Mouse (Mus musculus): ENCODE measurements around the gene Cox5a.

GRCm38 (mm10) chr9:57485774-57486173 lies 35.3 kb upstream of the Cox5a start:
- TF ChIP-seq TAL1 (conservative IDR thresholded peaks at IDR 0.05; ENCODE audit: low read depth, low read length) (no peak), CTCF (IDR thresholded peaks at IDR 0.05; ENCODE audit: low read depth, low read length) (peak; percentile 98), GATA2 (IDR thresholded peaks at IDR 0.05; ENCODE audit: borderline replicate concordance, low read depth, low read length) (no peak), POLR2AphosphoS5 (IDR thresholded peaks at IDR 0.05; ENCODE audit: insufficient replicate concordance, low read depth, low read length) (no peak)
